Mouse (Mus musculus) thymus, adult 2 months (tissue): ENCODE results near the gene Myo3b. TPM values are rescaled to one million over a fixed set of nuclear protein-coding genes. Genes with fewer than 3 reads are reported as not detected.

ENCODE experiments used
- DNase-seq: peaks from one replicate; pipeline ENCODE4 v3.0.0; 2021
- H3K27ac ChIP-seq: fragments of 200-500 bp; 2 replicates; pipeline ENCODE4 v1.5.1; 2012; ENCODE audit warnings: low read length, control low read depth; ENCODE audit not compliant: control insufficient read depth, insufficient read depth
- H3K27me3 ChIP-seq: fragments of 200-500 bp; 2 replicates; pipeline ENCODE4 v1.6.1; 2012; ENCODE audit warnings: mild to moderate bottlenecking, low read length, moderate library complexity, mixed read lengths; ENCODE audit not compliant: control insufficient read depth, insufficient read depth
- H3K36me3 ChIP-seq: fragments of 200-500 bp; 2 replicates; pipeline ENCODE4 v1.6.1; 2012; ENCODE audit warnings: mild to moderate bottlenecking, low read length, moderate library complexity; ENCODE audit not compliant: control insufficient read depth, insufficient read depth
- H3K4me1 ChIP-seq: fragments of 200-500 bp; replicated peaks from 2 replicates; pipeline ENCODE4 v1.6.1; 2012; ENCODE audit warnings: low read length; ENCODE audit not compliant: control insufficient read depth, insufficient read depth
- H3K4me3 ChIP-seq: fragments of 200-500 bp; 2 replicates; pipeline ENCODE4 v1.5.1; 2012; ENCODE audit warnings: mild to moderate bottlenecking, low read length, control low read depth, moderate library complexity; ENCODE audit not compliant: control insufficient read depth, insufficient read depth
- CTCF ChIP-seq: fragments of 200-500 bp; IDR thresholded peaks from 2 replicates; pipeline ENCODE4 v1.5.1; 2012; ENCODE audit warnings: mild to moderate bottlenecking, control low read depth, low read length, moderate library complexity, borderline replicate concordance; ENCODE audit not compliant: control insufficient read depth, poor library complexity, insufficient read depth; ENCODE audit errors: extremely low read depth
- POLR2A ChIP-seq: fragments of 200-500 bp; IDR thresholded peaks from 2 replicates; pipeline ENCODE4 v1.6.1; 2012; ENCODE audit warnings: mild to moderate bottlenecking, low read length, control low read depth, moderate library complexity; ENCODE audit not compliant: control insufficient read depth, poor library complexity, insufficient read depth; ENCODE audit errors: extremely low read depth
- whole genome bisulfite sequencing: fragments of 180-500 bp; shearing (Covaris S2); methylation state at CpG from one replicate; pipeline ENCODE4 v1.1.7; 2018; 5-methylcytosine and 5-hydroxymethylcytosine counted together
- polyA plus RNA-seq: library from polyadenylated mRNA; depleted of rRNA; stranded (reverse); fragments of >200 nt; gene quantifications from 2 replicates; pipeline ENCODE4 v1.2.3, GENCODE M21; 2012

Myo3b gene
- polyA plus RNA-seq, 1 experiment, result 0.94 TPM

DNA sequence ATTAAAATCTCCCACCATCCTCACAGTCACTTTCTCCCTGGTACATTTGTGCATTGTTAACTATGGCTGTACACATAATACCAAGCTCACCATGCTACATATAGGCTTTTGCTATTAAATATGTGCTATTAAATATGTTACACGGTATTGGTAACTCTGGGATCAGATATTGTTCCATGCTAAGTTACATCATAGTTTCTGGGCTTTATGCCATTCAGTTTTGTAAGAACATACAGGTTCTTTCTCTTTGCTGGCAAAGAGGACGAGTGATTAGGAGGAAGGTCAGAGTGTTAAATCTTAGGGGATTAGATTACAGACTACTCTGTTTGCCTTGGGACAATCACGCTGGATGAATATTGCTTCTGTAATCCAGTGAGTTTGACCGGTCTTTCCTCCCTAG lies 207.1 kb downstream of the Myo3b start:
- no peaks in the 10 kb centered on the region for H3K4me1 ChIP-seq
- no peak for TF ChIP-seq POLR2A
- TF ChIP-seq CTCF, result no peak
- no peaks in the 10 kb centered on the region for H3K27me3 ChIP-seq
- no peak overlapping the region for H3K27ac ChIP-seq
- WGBS, result 82% methylated on average over 4 of the region's 4 CpGs
- no peaks in the 10 kb centered on the region for H3K36me3 ChIP-seq
- DNase-seq, result no peak
- H3K4me3 ChIP-seq, result no peak overlapping the region

- Histone ChIP-seq H3K4me3 (no peak overlapping the region), H3K36me3 (no peaks in the 10 kb centered on the region), H3K27ac (no peak overlapping the region), H3K4me1 (no peaks in the 10 kb centered on the region), H3K27me3 (no peaks in the 10 kb centered on the region)
- WGBS, result 89% methylated on average over 7 of the region's 7 CpGs
- TF ChIP-seq CTCF (no peak), POLR2A (no peak)
- DNase-seq, result no peak
Observed at GRCm38 (mm10) chr2:70248616-70249015, 209.7 kb downstream of the Myo3b start.

GRCm38 (mm10) chr2:70249872-70250271 lies 210.9 kb downstream of the Myo3b start:
- no peak for TF ChIP-seq CTCF
- 56% methylated on average over 4 of the region's 4 CpGs for WGBS
- Histone ChIP-seq H3K4me3 (no peak overlapping the region), H3K36me3 (no peaks in the 10 kb centered on the region), H3K27me3 (no peaks in the 10 kb centered on the region), H3K27ac (no peak overlapping the region), H3K4me1 (no peaks in the 10 kb centered on the region)
- DNase-seq, result no peak

GRCm38 (mm10) chr2:70251256-70251655 lies 212.3 kb downstream of the Myo3b start:
- WGBS, result 92% methylated on average over 10 of the region's 10 CpGs
- Histone ChIP-seq H3K36me3 (no peaks in the 10 kb centered on the region), H3K27ac (no peak overlapping the region; the same call in 1 of the 2 replicates), H3K27me3 (no peaks in the 10 kb centered on the region), H3K4me1 (no peaks in the 10 kb centered on the region), H3K4me3 (no peak overlapping the region)
- no peak for TF ChIP-seq POLR2A
- TF ChIP-seq CTCF, result no peak
- no peak for DNase-seq

DNA sequence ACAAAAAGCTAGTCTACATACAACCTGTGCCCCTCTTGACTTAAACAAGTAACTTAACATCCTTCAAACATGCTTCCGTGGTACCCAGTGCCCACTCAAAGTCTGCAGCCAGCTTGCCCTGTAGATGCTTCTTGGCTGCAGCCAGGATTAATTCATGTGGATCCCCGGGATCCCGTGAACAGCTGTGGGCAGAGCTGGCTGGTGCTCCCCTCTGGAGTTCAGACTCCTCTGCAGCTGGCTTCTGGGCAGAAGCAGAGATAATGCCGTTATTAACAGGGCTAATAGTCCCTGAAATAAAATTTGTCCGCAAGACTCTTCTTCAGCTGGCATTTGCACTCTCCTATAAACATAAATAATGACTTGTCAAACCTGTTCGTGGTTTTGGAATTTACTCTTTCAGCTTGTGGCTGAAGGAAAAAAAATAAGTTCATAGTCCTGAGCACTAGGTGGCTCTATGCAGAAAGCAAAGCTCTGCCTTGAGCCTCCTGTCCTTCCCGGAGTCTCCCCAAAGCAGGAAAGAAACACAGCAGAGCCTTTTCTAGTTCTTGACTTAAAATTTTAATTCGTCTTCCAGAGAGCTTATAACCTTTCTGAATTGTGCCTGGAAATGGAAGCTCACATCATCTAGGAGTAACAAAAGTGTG lies 220.6 kb downstream of the Myo3b start:
- no peak overlapping the region for H3K4me3 ChIP-seq
- peaks cover 6% of the 10 kb centered on the region; the same call in 1 of the 2 replicates for H3K4me1 ChIP-seq
- no peaks in the 10 kb centered on the region for H3K36me3 ChIP-seq
- no peak for DNase-seq
- no peak overlapping the region for H3K27ac ChIP-seq
- no peaks in the 10 kb centered on the region for H3K27me3 ChIP-seq
- WGBS, result 27% methylated on average over 8 of the region's 8 CpGs
- TF ChIP-seq CTCF (no peak), POLR2A (no peak)

DNA sequence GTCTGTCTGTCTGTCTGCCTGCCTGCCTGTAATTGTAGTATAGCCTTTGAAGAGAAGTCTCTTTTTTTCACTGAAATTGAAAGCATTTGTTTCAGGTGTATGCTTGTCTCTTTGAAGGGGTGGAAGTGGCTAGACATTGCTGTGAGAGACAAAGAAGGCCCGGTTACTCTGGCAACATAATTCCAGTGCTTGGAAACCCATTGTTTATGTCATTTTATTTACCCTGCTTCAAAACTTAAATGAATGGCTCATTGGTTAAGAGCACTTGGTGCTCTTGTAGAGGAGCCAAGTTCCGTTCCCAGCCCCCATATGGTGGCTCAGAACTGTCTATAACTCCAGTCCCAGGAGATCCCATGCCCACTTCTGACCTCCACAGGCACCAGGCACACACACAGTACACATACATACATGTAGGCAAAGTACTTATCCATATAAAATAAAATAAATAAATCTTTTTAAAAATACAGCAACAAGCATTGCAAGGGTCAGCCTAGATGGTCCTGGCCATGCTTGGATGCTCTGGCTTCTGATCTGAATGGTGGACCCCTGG lies 221.8 kb downstream of the Myo3b start:
- TF ChIP-seq POLR2A (no peak), CTCF (no peak)
- H3K4me3 ChIP-seq, result no peak overlapping the region
- H3K4me1 ChIP-seq, result peaks cover 6% of the 10 kb centered on the region; the same call in 1 of the 2 replicates
- WGBS, result 63% methylated on average over 2 of the region's 2 CpGs
- DNase-seq, result no peak
- no peaks in the 10 kb centered on the region for H3K36me3 ChIP-seq
- H3K27ac ChIP-seq, result no peak overlapping the region
- no peaks in the 10 kb centered on the region for H3K27me3 ChIP-seq
